Mouse (Mus musculus) layer of hippocampus, postnatal 10 days (tissue): ENCODE results near the gene Twf2. TPM values are rescaled to one million over a fixed set of nuclear protein-coding genes. Genes with fewer than 3 reads are reported as not detected.
"Not testable (repeated sequence)": the region's sequence is repeated elsewhere in the genome, so short reads cannot be mapped to it uniquely, and the experiment has no call there.

Experiments used
- DNase-seq, 2 experiments: peaks; one replicate each; pipeline ENCODE4 v3.0.0; 2021; ENCODE audit warnings: low spot score in 2 of 2
- long read RNA-seq: library from polyadenylated mRNA; stranded (forward); transcript quantifications from one replicate; pipeline ENCODE4 v2.0.0, GENCODE M21; 2023
- total RNA-seq, 2 experiments: library from RNA; stranded (reverse); gene quantifications; 2 replicates each; pipeline ENCODE4 v1.2.3; 2021

The Twf2 gene
- 10 to 100 TPM; 40.8 to 41.3 TPM for total RNA-seq
- long read RNA-seq, transcript Twf2-201 (9 exons, 1,596 nt), result major isoform, 55 of 67 reads
- long read RNA-seq, partial matches to known transcripts, result 3 of 67 reads
- long read RNA-seq, other reads (novel, unspliced or antisense), result 7 of 67 reads

DNA sequence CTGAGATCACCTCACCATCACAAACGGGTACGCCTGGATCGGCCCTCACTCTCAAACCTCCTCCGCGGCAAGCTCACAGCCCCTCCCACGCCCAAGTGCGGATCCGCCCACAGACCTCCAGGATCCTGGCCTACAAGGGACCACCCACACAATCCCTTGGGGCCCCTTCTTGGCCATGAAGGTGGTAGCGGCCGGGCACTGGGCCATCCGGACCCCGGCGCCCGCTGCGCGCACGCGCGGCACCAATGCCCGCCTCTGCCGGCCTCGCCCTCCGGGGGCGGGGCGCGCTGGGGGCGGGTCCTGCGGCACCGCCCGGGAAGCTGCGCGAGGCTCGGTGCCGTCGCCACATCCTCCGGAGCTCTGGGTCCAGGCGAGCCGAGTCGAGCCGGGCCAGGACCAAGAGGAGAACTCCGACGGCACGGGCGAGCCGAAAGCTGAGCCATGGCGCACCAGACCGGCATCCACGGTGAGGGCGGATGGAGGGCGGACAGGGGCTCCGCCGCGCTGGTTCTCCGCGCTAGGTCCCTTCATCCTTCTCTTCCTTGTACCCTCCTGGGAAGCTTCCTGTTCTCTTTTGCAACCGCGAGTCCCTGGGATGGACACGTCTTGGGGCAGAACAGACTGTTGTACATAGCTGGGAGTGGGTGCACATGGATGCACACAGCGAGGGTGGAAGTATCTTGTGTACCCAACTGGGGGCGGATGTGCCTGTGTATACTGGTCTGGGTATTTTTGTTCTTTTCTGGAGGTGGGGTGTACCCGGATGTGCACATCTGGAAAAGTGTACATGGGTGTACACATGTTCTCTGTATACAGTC is at the start of gene Twf2:
TSS of gene Twf2 (plus strand) at position 290 of the 818 bp plus-strand sequence.
- DNase-seq, result peak; percentile 92 to 94

DNA sequence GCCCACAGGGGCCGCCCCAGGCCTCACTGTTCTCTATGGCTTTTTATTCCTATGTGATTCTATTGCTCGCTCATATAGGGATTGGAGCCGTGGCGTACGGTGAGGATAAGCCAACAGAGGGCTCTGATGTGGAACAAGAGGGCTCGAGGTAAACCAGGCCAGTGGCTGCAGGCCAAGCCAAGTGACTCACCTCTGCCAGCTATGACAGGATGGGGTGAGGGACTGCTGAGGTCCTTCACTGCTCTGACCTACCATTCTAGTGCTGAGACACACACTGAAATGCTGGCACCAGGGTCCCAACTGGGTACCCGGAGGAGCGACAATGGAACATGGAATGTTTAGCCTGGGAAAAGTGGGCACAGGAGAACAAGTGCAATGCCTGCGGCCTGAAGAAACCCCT is 48.8 kb upstream of the Twf2 start:
- no peak for DNase-seq

DNA sequence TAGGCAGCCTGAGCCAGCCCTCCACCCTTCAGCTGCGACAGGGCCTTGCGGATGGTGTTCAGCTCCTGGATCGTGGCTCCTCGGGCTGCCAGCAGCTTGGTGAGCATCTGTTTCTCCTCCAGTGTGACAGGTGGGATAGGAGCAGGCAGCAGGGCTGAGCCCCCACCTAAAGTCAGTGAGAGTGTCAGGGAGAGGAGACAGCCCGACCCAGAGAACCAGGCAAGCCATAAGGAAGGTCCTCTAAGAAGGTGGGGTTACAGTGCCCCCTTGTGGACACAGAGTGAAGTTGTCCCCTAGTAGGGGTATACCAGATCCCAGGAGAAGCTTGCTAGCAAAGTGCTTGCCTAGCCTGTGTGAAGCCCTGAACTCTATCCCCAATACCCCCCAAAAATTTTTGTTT is 46.5 kb upstream of the Twf2 start:
- peak; percentile 70 to 72 for DNase-seq

DNA sequence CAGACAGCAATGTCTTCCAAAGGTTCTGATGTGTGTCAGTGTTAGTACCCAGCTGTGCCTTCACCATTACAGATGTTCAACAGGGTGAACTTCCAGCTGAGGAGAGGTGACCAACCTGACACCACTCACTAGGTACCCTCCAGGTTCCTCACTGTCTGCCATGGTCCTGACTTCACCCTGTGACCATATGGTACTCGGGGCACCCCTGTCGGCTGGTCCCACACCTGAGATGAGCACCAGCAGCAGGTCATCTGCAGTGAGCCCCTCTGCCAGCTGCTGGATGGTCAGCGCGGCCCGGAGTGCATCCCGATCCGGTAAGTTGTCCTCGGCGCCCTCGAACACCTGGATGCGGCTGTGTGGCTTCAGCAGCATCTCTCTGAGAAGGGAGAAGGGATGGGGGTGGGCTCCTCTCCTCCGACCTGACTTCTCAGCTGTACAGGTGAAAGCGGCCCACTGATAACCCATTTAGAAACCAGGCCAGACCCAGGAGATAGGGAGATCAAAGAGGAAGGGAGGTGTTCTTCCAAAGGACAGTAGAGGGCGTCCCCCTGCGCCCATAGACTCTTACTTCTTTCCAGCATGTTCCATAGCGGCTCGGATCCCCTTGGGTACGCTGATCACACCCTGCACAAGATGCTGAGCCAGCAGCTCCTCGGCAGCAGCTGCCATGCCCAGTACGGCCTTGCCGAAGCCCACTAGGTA is 45.8 kb upstream of the Twf2 start:
- no peak for DNase-seq

DNA sequence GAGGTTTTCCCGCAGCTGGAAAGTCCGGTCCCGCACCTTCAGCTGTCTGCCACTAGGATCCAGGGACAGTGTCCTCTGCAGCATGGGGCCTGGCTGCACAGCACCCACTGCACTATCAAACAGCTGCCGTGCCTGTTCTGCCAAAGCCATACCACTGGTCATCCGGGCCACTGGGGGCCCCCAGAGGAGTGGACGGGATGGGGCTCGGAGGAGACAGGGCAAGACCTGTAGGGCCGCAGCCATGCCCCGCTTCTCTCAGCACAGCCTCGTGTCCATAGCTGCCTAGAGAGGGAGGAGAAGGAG is 45.3 kb upstream of the Twf2 start:
- no peak for DNase-seq

DNA sequence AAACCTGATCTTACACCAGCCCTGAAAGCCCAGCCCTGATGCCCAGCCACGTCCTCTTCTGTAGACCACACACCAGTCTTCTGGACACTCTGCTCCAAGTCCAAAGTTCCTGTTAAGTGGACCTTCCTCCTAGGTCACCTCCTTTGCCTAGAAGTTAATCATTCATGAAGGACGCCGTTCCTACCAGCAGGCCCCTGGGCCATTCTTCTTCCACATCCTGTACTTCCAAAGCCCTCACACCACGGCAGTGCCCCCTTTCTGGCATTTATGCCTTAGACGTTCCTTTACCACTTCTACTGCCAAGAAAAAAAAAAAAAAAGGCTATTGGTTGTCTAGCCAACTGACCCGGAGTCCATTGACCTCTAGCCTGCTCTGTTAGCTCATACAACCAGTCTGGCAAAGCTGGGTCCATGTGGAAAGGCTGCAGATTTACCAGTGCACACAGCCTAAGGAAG is 44.8 kb upstream of the Twf2 start, which contains the start of gene Glyctk:
TSS of gene Glyctk (minus strand) at position 102 of the 455 bp plus-strand sequence.
- DNase-seq, result no peak

DNA sequence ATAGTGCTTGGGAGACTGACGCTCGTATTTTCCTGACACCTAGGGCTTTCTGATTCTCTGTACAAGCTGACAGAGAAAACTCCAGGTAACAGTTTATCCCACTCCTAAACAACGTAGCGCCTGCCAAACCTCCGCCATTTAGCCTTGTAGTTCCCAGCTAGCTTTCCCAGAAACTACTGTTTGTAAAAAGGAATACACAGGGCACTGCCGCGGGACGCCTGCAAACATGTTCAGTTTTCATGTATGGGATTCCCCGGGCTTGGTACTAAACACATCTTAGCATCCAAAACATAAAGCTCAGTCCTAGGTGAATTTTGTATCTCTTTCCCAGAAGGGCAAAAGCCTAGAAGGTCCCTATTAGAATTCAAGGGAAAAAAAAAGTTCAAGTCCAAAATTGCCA is 43.7 kb upstream of the Twf2 start:
- no peak for DNase-seq

DNA sequence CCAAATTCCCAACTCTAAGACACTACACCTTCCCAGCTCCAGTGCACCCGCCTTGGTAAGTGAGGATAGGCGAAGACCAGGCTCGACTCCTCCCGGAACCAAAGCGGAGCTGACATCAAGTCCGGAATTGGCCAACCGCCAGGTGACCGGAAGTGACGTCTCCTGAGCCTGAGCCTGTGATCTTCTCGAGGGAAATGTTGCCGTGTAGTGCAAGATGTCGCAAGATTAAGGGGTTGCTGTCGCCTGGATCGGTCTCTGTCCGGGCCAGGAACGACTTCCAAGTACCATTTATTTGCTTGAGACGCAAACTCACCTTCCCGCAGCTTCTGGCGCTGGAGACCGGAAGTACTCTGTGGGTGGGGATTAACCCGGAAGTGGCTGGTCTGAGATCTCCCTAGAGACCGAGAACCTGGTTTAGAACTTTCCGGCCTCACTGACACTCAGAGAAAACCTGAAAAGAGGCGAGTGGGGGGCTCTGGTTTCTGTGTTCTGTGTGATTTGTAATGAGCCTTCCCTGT is 43.1 kb upstream of the Twf2 start:
- DNase-seq, result peak; percentile 94 to 95

DNA sequence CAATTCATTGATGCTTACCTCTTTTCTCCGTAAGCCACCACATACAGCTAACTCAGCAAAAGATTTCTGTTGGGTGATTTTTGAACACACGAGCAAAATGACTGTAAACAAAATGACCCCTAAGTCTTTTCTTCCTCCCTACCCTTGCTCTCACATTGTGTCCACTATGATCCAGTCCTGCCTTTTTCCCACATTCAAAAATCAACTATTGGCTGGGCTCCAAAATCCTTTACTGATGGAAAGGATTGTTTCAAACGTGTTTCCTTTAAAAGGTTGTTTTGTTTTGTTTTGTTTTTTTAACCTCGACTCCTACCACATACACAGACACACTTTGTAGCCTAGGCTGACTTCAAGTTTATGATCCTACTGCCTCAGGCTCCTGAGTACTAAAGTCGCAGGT is 42.5 kb upstream of the Twf2 start:
- no peak for DNase-seq

DNA sequence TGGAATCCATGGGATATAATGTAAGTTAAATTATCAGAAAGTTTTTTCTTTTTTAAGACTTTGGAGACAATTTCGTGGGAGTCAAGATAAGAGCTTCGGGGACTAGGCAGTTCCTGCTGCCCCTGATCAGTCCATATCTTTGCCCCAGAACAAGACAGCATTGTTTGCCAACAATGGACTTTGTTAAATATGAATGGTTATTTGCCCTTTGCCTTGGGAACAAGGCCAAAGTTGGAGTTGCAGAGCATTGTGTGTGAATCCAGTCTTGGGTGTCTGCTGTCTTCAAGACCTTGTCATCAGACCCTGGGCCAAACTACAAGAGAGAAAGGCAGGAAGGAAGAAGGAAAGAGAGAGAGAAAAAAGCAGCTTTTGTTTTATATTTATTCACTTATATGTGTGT is 36.2 kb upstream of the Twf2 start:
- no peak for DNase-seq

DNA sequence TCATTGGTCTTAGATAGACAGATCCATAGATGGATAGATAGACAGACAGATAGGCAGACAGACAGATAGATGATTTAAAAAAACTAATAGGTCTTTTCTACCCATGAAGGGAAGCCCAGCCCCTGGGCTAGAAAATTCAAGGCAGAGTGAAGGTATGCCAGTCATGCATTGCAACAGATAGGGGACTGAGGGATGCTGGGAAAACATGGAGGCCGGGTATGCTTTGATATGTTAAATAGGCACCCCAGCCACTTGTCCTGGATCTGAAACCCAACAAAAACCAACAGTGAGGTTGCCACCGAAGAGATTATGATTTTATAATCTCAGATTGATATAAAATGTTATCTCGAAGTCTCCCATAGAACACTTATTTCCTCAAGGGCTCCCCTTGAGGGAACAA is 35.7 kb upstream of the Twf2 start:
- DNase-seq, result no peak

DNA sequence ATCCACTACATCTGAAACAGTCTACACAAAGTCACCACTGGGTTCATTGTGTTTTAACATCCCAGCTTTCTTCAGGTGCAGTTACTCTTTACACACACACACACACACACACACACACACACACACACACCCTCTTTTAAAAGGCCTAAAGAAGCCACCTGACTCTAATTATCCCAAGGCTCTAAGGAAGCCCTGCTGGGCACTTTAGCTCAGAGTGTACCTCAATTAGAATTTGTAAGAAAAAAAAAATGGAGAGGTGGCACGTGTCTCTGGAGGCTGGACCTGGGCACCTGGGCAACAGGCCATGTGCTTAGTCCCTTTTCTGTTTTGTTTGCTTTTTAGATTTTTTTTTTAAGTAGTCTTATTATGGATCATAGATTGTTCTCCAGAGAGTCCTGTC is 35.2 kb upstream of the Twf2 start:
- no peak for DNase-seq

DNA sequence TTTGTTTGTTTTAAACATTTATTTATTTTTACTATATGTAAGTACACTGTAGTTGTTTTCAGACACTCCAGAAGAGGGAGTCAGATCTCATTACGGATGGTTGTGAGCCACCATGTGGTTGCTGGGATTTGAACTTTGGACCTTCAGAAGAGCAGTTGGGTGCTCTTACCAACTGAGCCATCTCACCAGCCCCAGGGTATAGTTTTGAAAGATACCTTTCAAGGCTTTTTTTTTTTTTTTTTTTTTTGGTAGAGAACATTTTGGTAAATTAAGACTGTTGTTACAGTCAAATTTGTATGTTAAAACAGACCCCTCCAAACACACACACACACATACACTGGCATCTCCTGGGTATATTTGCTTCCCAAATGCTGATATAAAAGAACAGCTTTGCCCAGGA is 33.9 kb upstream of the Twf2 start:
- DNase-seq, result not testable (repeated sequence)

DNA sequence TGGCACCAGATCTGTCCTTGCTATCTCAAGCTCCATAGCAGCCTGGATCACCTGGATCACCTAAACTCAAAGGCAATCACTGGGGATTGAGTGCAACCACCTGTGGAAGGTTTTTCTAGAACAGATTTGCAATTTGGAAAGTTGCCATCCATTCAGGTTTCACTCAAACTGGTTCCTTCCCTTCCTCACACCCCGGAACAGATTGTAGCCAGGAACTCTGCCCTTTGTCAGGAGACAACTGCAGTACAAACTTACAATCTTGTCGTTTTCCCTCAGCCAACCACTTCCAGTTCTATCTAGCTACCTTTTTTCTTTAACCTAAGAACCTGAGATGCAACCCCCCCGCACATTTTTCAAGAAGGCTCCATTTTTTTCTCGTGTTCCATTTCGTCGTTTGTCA is 33.0 kb upstream of the Twf2 start:
- DNase-seq, result no peak

DNA sequence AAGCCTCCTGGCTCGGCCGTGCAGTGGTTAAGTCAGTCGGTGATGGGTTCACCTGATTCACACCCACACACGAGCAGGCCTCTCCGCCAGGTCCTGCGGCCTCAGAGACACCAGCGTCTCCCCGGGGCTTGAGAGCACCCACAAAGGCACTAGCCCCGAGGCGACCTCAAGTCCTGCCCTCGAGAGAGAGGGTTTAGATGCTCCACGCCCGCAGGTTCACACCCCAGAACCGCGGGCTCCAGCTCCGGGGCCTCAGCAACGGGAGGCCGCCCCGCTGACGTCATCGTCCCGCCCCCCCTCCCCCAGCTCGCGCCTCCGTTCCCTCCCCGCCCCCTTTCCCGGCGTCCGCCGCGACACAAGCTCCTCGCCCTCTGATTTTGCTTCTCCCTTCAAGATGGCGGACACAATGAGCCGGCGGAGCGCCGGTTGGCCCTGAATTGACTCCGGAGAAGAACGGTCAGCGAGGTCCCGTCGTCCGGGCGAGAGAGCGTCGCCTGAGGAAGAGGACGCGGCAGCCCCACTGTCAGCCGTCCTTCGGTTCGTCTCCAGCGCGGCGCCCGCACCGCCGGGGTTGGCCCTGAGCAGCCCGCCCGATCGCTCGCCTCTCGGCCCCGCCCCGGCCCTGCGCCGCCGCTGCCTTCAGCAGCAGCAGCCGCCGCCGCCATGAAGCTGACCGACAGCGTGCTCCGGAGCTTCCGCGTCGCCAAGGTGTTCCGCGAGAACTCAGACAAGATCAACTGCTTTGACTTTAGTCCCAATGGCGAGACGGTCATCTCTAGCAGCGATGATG is 32.2 kb upstream of the Twf2 start, which contains the start of gene Wdr82:
TSS of gene Wdr82 (plus strand) at position 373 of the 790 bp plus-strand sequence.
- peak; percentile 86 to 89 for DNase-seq

DNA sequence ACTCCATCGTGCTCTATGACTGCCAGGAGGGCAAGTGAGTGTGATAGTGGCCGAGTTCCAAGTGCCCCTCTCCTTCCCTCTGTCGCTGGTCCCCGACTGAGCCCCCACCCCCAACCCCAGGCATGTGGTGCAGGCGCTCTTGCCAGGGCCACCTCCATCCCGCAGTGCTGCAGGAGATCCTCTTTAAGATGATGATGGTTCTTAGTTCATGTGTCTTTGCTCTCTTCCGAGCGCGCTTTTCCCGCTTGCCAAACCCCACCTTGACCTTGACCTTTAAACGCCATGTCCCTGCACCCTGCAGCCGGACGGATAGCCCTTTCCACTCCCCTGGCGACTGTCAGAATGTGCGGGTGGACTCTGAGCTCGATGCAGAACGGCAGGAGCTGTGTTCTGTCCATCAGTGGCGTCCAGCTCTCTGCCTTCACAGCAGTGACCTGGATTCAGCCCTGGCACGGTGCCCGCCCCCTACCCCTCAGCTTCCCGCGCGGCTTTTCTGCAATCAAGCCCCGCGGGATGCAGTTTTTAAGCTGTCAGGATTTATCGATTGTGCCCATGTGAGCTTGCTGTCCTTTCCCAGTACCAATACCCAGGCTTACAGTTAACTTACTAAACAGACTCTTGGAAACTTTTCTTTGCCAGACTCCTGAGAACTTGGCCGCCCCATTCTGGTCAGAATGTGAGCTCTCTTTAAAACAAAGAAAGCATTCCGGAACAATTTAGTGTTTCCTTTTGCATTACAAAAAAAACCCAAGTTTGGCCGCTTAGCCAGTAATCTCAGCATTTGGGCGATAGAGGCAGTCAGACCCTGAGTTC is 31.4 kb upstream of the Twf2 start:
- DNase-seq, result peak; percentile 67 to 78

DNA sequence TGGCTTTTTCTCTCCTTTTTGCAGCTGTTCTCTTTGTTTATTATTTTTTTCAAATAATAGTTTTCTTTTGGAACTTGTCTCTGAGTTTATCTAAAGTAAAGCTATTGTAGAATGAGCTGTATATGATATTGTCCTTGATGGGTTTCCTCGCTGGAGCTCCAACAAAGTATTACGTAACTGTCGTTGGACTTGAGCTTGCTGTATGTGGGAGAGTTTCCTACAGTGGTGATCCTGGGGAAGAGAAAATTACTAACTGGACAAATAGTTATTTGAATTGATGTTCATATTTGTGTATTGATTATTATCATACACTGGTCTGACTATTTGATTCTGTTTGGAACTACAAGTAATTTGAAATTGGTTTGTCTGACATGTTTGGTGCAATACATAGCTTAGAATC is 30.4 kb upstream of the Twf2 start:
- DNase-seq, result no peak

DNA sequence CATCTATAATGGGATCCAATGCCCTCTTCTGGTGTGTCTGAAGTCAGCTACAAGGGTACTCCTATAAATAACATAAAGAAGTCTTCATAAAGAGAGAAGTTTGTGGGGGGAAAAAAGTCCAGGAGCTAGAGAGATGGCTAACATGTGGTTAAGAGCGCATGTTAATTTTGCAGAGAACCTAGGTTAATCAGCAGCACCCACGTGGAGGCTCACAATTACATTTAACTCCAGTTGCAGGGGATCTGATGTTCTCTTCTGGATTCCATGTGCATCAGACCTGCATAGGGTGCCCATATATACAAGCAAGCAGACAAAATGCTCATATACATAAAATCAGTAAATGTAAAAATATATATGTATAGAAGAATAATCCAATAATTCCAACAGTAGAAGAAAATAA is 29.5 kb upstream of the Twf2 start:
- no peak for DNase-seq

DNA sequence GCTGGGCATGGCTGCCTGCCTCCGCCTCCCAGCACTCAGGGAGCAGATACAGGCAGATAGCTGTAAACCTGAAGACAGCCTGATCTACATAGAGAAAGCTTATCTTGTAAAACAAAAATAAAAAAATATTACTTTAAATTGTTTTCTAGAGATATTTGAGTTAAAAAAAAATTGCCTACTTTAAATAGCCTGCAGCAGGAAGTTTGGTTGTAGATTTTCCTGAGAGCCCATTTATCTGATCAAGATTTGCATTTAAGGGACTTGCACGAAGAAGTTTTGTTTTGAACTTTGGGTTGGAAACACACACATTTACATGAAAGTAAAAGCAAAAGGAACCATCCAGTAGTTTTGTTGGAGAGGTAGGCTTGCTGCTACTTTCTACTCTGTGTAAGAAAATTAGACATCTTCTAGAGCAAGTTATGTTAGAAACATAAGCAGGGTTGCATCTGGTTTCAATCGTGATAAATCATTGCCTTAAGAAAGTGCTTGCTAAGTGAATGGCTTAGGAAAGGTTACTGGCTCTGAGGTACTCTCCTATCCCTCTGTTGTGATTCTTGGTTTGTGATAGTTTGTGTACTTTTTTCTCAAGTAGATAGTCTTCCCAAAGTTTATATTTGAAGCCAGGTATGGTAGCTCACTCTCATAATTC is 27.2 kb upstream of the Twf2 start:
- DNase-seq, result no peak

DNA sequence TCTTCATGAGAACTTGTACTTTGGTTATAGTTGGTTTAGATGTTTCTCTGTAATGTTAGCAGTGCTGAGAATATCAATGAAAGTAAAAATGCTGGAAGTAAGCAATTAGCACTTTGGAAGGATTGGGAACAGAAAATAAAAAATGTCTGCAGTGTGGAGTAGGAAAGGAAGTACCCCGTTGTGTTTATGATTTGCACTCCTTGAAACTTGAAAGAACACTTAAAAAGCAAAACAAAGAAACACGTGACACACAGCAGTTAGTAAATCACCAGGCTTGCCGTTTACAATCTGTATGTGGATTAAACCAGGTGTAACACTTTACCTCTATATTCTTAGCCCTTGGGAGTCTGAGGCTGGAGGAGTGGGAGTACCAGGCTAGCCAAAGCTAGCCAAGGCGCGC is 26.1 kb upstream of the Twf2 start:
- DNase-seq, result no peak
